Mouse (Mus musculus): ENCODE measurements around the gene 0610010K14Rik. TPM values are rescaled to one million over a fixed set of nuclear protein-coding genes. Genes with fewer than 3 reads are reported as not detected.

The 0610010K14Rik gene
- total RNA-seq, 2 experiments from 2014 or later = 46.9 to 50.3 TPM

- intact Hi-C loops (cut with DNase I) = no loop called here
- no peak for DNase-seq (ENCODE audit: low spot score in 2 of 2)
Observed at GRCm38 (mm10) chr11:70192157-70192556, 45.6 kb downstream of the 0610010K14Rik start.

- intact Hi-C loops (cut with DNase I) = no loop called here
- no peak for DNase-seq (ENCODE audit: low spot score in 2 of 2)
Observed at GRCm38 (mm10) chr11:70191188-70191587, 46.5 kb downstream of the 0610010K14Rik start.

- DNase-seq (ENCODE audit: low spot score in 2 of 2) = no peak
- intact Hi-C loops (cut with DNase I) = no loop called here
Observed at GRCm38 (mm10) chr11:70189319-70190134, 48.2 kb downstream of the 0610010K14Rik start.

Small RNA genes within 50 kb of the gene (microRNA-seq; reads per million reads assigned to microRNA genes)
- 1,504 reads per million, percentile 82 among the genes with 10 or more reads in this experiment for gene Mir195a
- not detected for gene Mir497
- not detected for gene Mir497b

Other genes with a start within 250 kb of the 0610010K14Rik start
- gene Gabarap, start 246.8 kb downstream of the 0610010K14Rik start, total RNA-seq (2021) = 100 to 1,000 TPM; 199 to 219 TPM
- 10 to 100 TPM; 41.3 to 46.1 TPM for gene Phf23, start 242.1 kb downstream of the 0610010K14Rik start, total RNA-seq (2021)
- gene Dvl2, start 237.3 kb downstream of the 0610010K14Rik start, total RNA-seq (2021) = 10 to 100 TPM; 25.4 to 36.0 TPM
- gene Acadvl, start 222.5 kb downstream of the 0610010K14Rik start, total RNA-seq (2021) = 10 to 100 TPM; 54.3 to 58.5 TPM
- gene Dlg4, start 221.0 kb downstream of the 0610010K14Rik start, total RNA-seq (2021) = 100 to 1,000 TPM; 867 to 894 TPM
- gene Asgr1, start 183.8 kb downstream of the 0610010K14Rik start, total RNA-seq (2021) = 1 to 10 TPM in 1 of 2 experiments, under 1 TPM in 1; 0.99 to 1.1 TPM
- not detected for gene Asgr2, start 145.3 kb downstream of the 0610010K14Rik start, total RNA-seq (2021)
- gene Mgl2, start 107.6 kb downstream of the 0610010K14Rik start, total RNA-seq (2021) = 1 to 10 TPM in 1 of 2 experiments, under 1 TPM in 1; 0.72 to 1.4 TPM
- gene Clec10a, start 81.7 kb downstream of the 0610010K14Rik start, total RNA-seq (2021) = 1 to 10 TPM; 1.3 to 1.8 TPM
- gene Slc16a11, start 25.2 kb downstream of the 0610010K14Rik start, total RNA-seq (2021) = 10 to 100 TPM; 30.7 to 38.2 TPM
- 1 to 10 TPM; 7.2 to 8.1 TPM for gene Slc16a13, start 16.9 kb downstream of the 0610010K14Rik start, total RNA-seq (2021)
- gene Bcl6b, start 8.1 kb downstream of the 0610010K14Rik start, total RNA-seq (2021) = 1 to 10 TPM; 1.7 to 1.8 TPM
- 1 to 10 TPM; 5.3 to 6.4 TPM for gene Gm21988, start 1.9 kb upstream of the 0610010K14Rik start, total RNA-seq (2021)
- gene Rnasek, start 1.9 kb upstream of the 0610010K14Rik start, total RNA-seq (2021) = 100 to 1,000 TPM; 246 to 287 TPM
- gene Alox12, start 17.4 kb upstream of the 0610010K14Rik start, total RNA-seq (2021) = under 1 TPM; 0.25 to 0.43 TPM
- gene Alox12e, start 84.7 kb upstream of the 0610010K14Rik start, total RNA-seq (2021) = under 1 TPM; 0.17 to 0.54 TPM
- gene Alox15, start 114.1 kb upstream of the 0610010K14Rik start, total RNA-seq (2021) = under 1 TPM in 1 of 2 experiments, not detected in 1; 0.39 TPM
- gene Pelp1, start 172.1 kb upstream of the 0610010K14Rik start, total RNA-seq (2021) = 10 to 100 TPM; 35.5 to 37.0 TPM
- 10 to 100 TPM; 55.5 to 76.0 TPM for gene Arrb2, start 194.7 kb upstream of the 0610010K14Rik start, total RNA-seq (2021)
- 10 to 100 TPM; 14.0 to 16.7 TPM for gene Med11, start 214.0 kb upstream of the 0610010K14Rik start, total RNA-seq (2021)
- under 1 TPM; 0.12 to 0.86 TPM for gene Zmynd15, start 221.5 kb upstream of the 0610010K14Rik start, total RNA-seq (2021)
- gene Cxcl16, start 222.1 kb upstream of the 0610010K14Rik start, total RNA-seq (2021) = 1 to 10 TPM in 1 of 2 experiments, under 1 TPM in 1; 0.94 to 1.0 TPM

Measured in left cerebral cortex, postnatal 36 days (tissue).